Mouse (Mus musculus): ENCODE data around the gene Il21r. TPM values are rescaled to one million over a fixed set of nuclear protein-coding genes. Genes with fewer than 3 reads are reported as not detected.
A peak's percentile ranks its signal among the peaks of the same experiment; 100 is the strongest.

Il21r gene
- polyA plus RNA-seq, 1 experiment from 2014 or later = 0.41 TPM

GRCm38 (mm10) chr7:125580625-125581316 is 22.5 kb upstream of the Il21r start:
- H3K36me3 ChIP-seq (ENCODE audit: insufficient read depth) = peaks cover 2% of the 10 kb centered on the region; the same call in 1 of the 2 replicates
- 9% methylated on average over 16 of the region's 16 CpGs for WGBS
- no peak for DNase-seq
- H3K27ac ChIP-seq (ENCODE audit: low read depth) = peak overlapping the region; percentile 36; the same call in 1 of the 2 replicates
- TF ChIP-seq CTCF (IDR thresholded peaks at IDR 0.05; ENCODE audit: low read depth) = no peak
- H3K4me3 ChIP-seq (ENCODE audit: low read depth, low read length) = peak overlapping the region; percentile 28; the same call in 1 of the 2 replicates
- no peak for ATAC-seq (ENCODE audit: insufficient read depth)
- no peaks in the 10 kb centered on the region for H3K9me3 ChIP-seq (ENCODE audit: low read depth, low read length)
- no peaks in the 10 kb centered on the region for H3K27me3 ChIP-seq (ENCODE audit: insufficient read depth, low read length)
- H3K4me1 ChIP-seq (ENCODE audit: insufficient read depth) = peaks cover 26% of the 10 kb centered on the region
- H3K4me2 ChIP-seq = peak overlapping the region; percentile 78
- H3K9ac ChIP-seq = peak overlapping the region; percentile 39; the same call in 1 of the 2 replicates

DNA sequence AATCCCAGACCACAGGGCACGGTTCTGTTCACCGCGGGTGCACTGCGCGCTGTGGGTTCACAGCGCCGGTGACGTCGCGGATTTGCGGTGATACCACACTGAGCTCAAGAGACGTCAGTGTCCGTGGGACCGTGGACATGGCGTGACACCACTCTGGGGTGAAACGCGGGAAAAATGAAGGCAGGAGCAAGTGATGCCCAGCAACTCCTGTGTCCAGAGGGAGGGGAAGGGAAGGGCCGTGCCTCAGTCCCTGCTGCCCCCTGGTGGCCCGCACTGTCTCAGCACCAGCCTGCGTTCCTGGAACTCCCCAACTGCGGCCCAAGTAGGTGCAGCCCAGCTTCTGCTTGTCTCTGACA is 21.9 kb upstream of the Il21r start:
- peaks cover 26% of the 10 kb centered on the region for H3K4me1 ChIP-seq (ENCODE audit: insufficient read depth)
- DNase-seq = peak; percentile 93
- peak overlapping the region; percentile 39; the same call in 1 of the 2 replicates for H3K9ac ChIP-seq
- peak; percentile 99 for TF ChIP-seq CTCF (IDR thresholded peaks at IDR 0.05; ENCODE audit: low read depth)
- no peaks in the 10 kb centered on the region for H3K36me3 ChIP-seq (ENCODE audit: insufficient read depth)
- ATAC-seq (ENCODE audit: insufficient read depth) = peak; percentile 77
- peak overlapping the region; percentile 78 for H3K4me2 ChIP-seq
- no peaks in the 10 kb centered on the region for H3K27me3 ChIP-seq (ENCODE audit: insufficient read depth, low read length)
- no peaks in the 10 kb centered on the region for H3K9me3 ChIP-seq (ENCODE audit: low read depth, low read length)
- 5% methylated on average over 21 of the region's 21 CpGs for WGBS
- 0 out of 2 replicates have a peak overlapping the region, but pooled peaks have one; percentile 36 for H3K27ac ChIP-seq (ENCODE audit: low read depth)
- peak overlapping the region; percentile 28; the same call in 1 of the 2 replicates for H3K4me3 ChIP-seq (ENCODE audit: low read depth, low read length)

DNA sequence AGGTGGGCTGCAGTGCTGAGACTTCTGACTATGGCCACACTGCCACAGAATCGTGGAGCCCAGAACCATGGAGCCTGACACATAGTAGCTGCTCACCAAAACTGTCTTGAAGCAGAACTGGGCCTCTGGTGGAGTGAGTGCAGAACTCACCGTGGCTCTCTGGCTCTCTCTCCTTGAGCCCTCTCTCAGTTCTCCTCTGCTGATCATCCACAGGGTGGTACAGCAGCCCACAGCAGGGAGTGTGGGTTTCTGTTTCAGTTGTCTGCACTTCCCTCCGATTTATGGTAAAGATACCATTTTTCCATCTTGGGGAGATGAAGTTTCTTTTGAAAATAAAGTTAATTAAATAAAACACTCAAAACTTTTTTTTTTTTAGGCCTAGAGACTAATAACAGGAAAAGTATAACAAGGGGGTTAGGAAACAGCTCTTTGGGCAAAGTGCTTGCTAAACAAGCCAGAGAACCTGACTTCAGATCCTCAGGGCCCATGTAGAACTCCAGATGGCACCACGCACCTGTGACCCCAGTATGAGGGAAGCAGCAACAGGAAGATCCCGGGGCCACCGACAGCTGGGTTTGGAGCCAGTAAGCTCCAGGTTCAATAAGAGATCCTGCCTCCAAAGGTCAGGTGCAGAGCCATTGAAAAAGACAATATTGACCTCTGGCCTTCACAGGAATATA is 19.8 kb upstream of the Il21r start:
- H3K27me3 ChIP-seq (ENCODE audit: insufficient read depth, low read length) = no peaks in the 10 kb centered on the region
- H3K9me3 ChIP-seq (ENCODE audit: low read depth, low read length) = no peaks in the 10 kb centered on the region
- peaks cover 8% of the 10 kb centered on the region for H3K4me1 ChIP-seq (ENCODE audit: insufficient read depth)
- 72% methylated on average over 6 of the region's 6 CpGs for WGBS
- H3K4me3 ChIP-seq (ENCODE audit: low read depth, low read length) = no peak overlapping the region
- no peak for TF ChIP-seq CTCF (IDR thresholded peaks at IDR 0.05; ENCODE audit: low read depth)
- H3K4me2 ChIP-seq = no peak overlapping the region
- H3K36me3 ChIP-seq (ENCODE audit: insufficient read depth) = no peaks in the 10 kb centered on the region
- no peak for ATAC-seq (ENCODE audit: insufficient read depth)
- no peak overlapping the region for H3K27ac ChIP-seq (ENCODE audit: low read depth)
- DNase-seq = no peak
- H3K9ac ChIP-seq = no peak overlapping the region

DNA sequence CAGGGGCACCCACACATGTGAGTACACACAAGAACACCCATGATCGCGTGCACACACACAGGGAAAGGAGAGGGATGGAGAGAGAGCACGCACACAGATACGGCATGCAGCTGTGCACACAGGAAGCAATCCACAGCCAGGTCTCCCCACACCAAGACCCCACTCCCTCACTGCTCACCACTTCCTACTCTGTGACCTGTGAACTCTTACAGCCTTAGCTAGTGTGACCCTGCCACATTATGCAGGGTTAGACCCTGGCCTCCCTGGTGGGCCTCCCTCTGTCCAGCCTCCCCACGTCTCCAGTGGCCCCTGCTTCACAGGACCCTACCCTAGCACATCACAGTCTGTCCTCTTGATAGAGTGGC is 19.2 kb upstream of the Il21r start:
- no peak overlapping the region for H3K4me2 ChIP-seq
- ATAC-seq (ENCODE audit: insufficient read depth) (no peak), DNase-seq (no peak)
- TF ChIP-seq CTCF (IDR thresholded peaks at IDR 0.05; ENCODE audit: low read depth) = no peak
- no peaks in the 10 kb centered on the region for H3K9me3 ChIP-seq (ENCODE audit: low read depth, low read length)
- peaks cover 8% of the 10 kb centered on the region for H3K4me1 ChIP-seq (ENCODE audit: insufficient read depth)
- H3K4me3 ChIP-seq (ENCODE audit: low read depth, low read length) = no peak overlapping the region
- no peaks in the 10 kb centered on the region for H3K27me3 ChIP-seq (ENCODE audit: insufficient read depth, low read length)
- 78% methylated on average over 5 of the region's 5 CpGs for WGBS
- H3K27ac ChIP-seq (ENCODE audit: low read depth) = no peak overlapping the region
- no peaks in the 10 kb centered on the region for H3K36me3 ChIP-seq (ENCODE audit: insufficient read depth)
- no peak overlapping the region for H3K9ac ChIP-seq

DNA sequence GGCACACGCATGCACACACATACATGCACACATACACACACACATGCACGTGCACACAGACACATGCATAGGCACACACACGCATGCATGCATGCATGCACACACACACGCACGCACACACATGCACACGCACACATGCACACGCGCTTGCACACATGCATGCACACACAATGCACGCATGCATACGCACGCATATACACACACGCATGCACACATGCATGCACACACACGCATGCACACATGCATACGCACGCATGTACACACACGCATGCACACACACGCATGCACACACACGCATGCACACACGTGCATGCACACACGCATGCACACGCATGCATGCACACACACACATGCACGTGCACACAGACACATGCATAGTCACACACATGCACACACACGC is 16.9 kb upstream of the Il21r start:
- WGBS = 96% methylated on average over 23 of the region's 23 CpGs
- no peak for ATAC-seq (ENCODE audit: insufficient read depth)
- no peaks in the 10 kb centered on the region for H3K27me3 ChIP-seq (ENCODE audit: insufficient read depth, low read length)

DNA sequence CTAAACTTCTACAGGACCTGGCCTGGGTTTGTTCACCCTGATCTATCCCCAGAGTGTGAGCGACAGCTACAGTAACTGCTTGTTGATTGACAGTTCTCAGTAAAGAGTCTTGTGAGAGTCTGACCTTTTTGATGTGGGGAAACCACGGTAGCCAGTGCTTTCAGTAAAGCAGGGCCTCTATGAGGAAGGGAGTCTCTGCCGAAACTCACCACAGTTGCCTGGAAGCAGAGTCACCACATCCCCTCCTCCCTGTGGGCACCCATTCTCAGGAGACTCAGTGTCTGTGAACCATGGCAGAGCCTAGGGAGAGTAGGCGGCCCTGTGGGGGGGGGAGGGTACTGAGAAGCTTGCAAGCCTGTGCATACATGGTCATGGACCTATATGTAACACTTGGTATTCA is 14.5 kb upstream of the Il21r start:
- no peak for TF ChIP-seq CTCF (IDR thresholded peaks at IDR 0.05; ENCODE audit: low read depth)
- no peak for ATAC-seq (ENCODE audit: insufficient read depth)
- Histone ChIP-seq H3K9me3 (ENCODE audit: low read depth, low read length) (no peaks in the 10 kb centered on the region), H3K27ac (ENCODE audit: low read depth) (no peak overlapping the region), H3K4me1 (ENCODE audit: insufficient read depth) (no peaks in the 10 kb centered on the region), H3K9ac (no peak overlapping the region), H3K4me2 (no peak overlapping the region), H3K4me3 (ENCODE audit: low read depth, low read length) (no peak overlapping the region), H3K36me3 (ENCODE audit: insufficient read depth) (no peaks in the 10 kb centered on the region), H3K27me3 (ENCODE audit: insufficient read depth, low read length) (no peaks in the 10 kb centered on the region)
- no peak for DNase-seq
- WGBS = 75% methylated on average over 4 of the region's 4 CpGs

More for the DNA sequence above, 16.9 kb upstream of the Il21r start:
- DNase-seq = no peak
- Histone ChIP-seq H3K27ac (ENCODE audit: low read depth) (no peak overlapping the region), H3K4me1 (ENCODE audit: insufficient read depth) (no peaks in the 10 kb centered on the region), H3K9ac (no peak overlapping the region), H3K9me3 (ENCODE audit: low read depth, low read length) (no peaks in the 10 kb centered on the region), H3K4me2 (no peak overlapping the region), H3K4me3 (ENCODE audit: low read depth, low read length) (no peak overlapping the region), H3K36me3 (ENCODE audit: insufficient read depth) (no peaks in the 10 kb centered on the region)
- TF ChIP-seq CTCF (IDR thresholded peaks at IDR 0.05; ENCODE audit: low read depth) = no peak

GRCm38 (mm10) chr7:125589896-125590295 is 13.3 kb upstream of the Il21r start:
- TF ChIP-seq CTCF (IDR thresholded peaks at IDR 0.05; ENCODE audit: low read depth) = no peak
- Histone ChIP-seq H3K9me3 (ENCODE audit: low read depth, low read length) (no peaks in the 10 kb centered on the region), H3K27ac (ENCODE audit: low read depth) (no peak overlapping the region), H3K4me1 (ENCODE audit: insufficient read depth) (no peaks in the 10 kb centered on the region), H3K36me3 (ENCODE audit: insufficient read depth) (no peaks in the 10 kb centered on the region), H3K9ac (no peak overlapping the region), H3K4me2 (no peak overlapping the region), H3K4me3 (ENCODE audit: low read depth, low read length) (no peak overlapping the region), H3K27me3 (ENCODE audit: insufficient read depth, low read length) (no peaks in the 10 kb centered on the region)
- ATAC-seq (ENCODE audit: insufficient read depth) (no peak), DNase-seq (no peak)
- WGBS = 81% methylated on average over 7 of the region's 7 CpGs

Data from lung, embryonic 14.5 days (tissue).